Mouse (Mus musculus) lung, postnatal 0 days (tissue): ENCODE results near the gene Gramd1a.

Experiments used
- CTCF ChIP-seq: IDR thresholded peaks from 2 replicates; pipeline ENCODE4 v1.5.1; 2016; ENCODE audit warnings: antibody characterized with exemption, mild to moderate bottlenecking
- EP300 ChIP-seq: IDR thresholded peaks from 2 replicates; pipeline ENCODE4 v1.6.1; 2016; ENCODE audit warnings: antibody characterized with exemption, mild to moderate bottlenecking, control low read depth

- TF ChIP-seq CTCF (no peak), EP300 (no peak)
Observed at GRCm38 (mm10) chr7:31155296-31156033, at the start of gene Gramd1a.
